Mouse (Mus musculus): ENCODE results near the gene Lama5.

Lama5 gene

DNA sequence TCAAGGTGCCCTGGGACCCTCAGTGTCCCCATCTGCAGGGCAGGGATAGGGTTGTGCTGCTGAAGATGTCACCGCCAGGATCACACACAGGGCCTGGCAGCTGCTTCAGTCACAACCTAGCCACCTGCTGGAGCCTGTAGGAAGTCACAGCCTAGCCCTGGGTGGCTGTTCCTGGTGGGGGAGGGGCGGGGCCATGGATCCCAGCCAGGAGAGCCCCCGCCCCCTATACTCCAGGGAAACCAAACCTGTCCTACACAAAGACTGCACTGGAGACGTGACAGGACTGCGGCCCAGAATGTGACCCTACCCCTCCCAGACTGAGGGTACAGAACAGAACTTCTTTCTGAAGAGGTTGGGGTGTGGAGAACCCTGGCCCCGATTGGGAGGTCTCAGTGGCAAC lies 3.4 kb downstream of the Lama5 start:
- peak; percentile 82 for DNase-seq

GRCm38 (mm10) chr2:180221051-180221450 lies 4.6 kb downstream of the Lama5 start:
- DNase-seq: peak; percentile 46

GRCm38 (mm10) chr2:180220165-180220564 lies 5.5 kb downstream of the Lama5 start:
- peak; percentile 72 for DNase-seq

DNA sequence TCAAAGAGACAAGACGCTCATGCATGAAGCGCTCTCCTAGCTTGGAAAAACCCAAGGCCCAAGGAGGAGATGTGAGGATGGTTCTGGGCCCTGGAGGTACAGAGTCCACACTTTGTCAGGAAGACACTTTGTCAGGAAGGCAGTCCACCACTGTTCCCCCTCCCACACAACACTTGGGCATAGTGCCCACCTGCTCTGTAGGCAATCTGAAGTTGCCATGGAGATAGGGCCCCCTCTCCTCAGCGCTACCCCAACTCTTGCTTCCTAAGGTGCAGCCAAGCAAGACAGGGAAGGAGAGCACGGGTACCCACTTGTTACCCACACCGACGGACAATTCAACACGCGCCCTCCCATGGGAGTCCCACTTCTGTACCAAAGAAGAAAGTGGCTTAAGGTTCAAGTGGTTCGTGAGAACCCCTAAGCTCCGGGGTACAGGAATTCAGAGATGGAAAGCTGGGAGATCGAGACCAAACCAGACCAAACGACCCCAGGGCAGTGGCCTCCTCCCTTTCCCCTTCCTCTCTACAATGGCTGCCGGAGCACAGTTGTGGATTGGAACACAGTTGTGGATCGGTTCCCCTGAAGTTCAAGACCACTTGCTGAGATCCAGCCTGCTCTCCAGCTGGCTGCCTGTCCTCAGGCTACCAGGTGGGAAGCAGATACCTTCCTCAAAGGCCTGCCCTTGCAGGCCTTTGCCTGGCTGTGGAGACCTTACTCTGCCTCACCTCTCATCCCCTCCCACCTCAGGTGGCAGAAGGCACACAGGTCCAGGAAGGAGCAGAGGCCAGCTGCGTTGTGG lies 6.3 kb downstream of the Lama5 start:
- DNase-seq: peak; percentile 50

DNA sequence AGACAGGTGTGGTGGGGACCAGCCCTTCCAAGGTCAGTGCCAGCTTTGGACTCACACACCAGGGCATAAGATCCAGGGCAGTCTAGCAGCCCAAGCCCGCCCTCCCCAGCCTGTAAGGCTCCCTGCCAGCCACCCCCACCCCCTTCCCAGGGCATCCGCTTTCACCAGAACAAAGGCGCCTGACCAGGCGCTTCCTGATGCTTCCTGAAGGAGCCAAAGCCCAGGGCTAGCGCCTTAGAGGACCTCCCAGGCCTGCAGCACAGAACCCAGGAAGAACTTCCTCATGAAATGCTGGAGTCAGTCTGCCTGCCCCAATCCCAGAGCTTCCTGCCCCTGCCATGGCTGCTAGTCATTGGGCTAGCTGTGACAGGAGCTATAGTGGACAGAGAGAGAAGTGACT lies 7.0 kb downstream of the Lama5 start:
- DNase-seq: peak; percentile 83

DNA sequence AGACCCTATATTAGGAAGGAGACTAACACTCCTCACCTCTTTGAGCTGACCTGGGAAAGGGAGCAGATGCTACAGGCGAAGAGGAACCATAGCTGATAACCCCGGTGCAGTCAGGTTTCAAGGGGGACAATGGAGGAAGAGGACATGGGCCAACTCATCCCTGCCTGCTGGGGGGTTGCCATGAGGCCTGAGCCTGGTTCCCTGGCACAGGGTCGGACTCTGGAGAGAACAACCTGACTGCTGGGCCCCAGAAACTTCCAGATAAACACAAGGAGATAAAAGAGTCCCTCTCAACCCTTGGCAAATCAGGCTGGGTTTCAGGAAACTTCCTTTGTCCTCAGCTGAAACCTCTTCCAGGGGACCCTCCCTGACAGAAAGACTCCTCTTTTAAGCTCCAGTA lies 7.4 kb downstream of the Lama5 start:
- DNase-seq: peak; percentile 13

GRCm38 (mm10) chr2:180217587-180217986 lies 8.1 kb downstream of the Lama5 start:
- peak; percentile 90 for DNase-seq

GRCm38 (mm10) chr2:180216921-180217320 lies 8.7 kb downstream of the Lama5 start:
- peak; percentile 33 for DNase-seq

DNA sequence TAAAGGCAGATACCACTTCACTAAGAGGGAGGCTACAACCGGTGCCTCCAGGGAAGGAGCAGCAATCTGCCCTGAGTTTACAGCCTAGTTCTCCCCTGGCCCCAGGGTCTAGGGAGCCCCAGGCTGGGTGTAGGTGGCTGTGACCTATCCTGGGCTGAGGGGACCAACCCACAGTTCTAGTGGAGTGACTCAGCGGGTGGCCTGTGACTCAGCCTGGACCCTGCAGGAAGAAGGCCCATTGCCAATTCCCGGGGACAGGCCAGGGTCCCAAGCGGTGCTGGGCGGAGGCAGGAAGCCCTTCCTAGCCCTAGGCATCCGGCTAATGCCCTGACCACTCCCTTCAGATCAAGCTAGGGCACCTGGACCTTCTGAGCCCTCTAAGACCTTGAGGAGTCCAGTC lies 9.7 kb downstream of the Lama5 start:
- DNase-seq: peak; percentile 80

DNA sequence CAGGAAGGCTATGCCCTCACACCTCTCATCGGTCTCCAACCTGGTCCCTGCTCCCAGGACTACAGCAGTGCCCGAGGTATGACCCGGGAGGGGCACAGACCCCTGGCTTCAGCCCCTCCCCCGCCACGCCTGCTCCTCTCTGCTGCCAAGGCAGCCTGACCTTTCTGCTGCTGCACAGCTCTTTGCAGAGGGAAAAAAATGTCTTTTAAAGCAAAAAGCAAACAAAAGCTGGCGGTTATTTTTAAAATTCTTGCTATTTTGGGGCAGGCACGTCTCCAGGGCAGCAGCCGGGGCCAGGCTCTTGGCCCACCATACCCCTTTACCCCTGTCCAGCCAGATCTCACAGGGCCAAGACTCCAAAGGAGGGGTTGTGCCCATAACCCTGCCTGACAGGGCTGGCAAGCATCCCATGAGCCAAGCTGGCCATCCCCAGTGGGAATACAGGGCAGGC lies 10.6 kb downstream of the Lama5 start:
- peak; percentile 74 for DNase-seq

DNA sequence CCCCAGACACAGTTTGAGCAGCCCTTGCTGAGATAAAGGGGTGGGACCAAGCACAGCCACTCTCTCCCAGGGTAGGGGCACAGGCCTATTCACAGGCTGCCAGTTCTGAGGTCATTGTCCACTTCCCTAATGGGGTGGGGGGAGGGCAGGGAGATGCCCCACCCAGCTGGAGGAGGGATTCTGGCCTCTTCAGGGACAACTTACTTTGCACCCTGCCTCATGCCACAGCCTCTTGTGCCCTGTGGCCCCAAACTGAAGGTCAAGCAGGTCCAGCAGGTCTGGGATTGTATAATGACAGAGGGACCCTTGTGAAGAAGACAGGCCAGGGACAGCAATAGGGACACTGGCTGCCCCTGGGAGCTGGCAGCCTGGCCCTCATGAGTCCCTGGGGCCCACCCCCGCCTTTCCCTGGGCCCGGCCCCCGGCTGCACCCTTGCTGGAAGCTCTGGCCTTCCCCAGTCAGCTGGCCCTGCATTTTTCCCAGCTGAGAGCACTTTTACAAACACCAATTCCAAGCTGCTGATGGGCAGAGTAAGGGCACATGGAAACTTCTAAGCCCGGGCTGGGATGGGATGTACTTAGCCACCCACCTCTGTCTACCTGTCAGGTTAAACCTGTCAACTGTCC lies 11.2 kb downstream of the Lama5 start:
- peak; percentile 64 for DNase-seq

DNA sequence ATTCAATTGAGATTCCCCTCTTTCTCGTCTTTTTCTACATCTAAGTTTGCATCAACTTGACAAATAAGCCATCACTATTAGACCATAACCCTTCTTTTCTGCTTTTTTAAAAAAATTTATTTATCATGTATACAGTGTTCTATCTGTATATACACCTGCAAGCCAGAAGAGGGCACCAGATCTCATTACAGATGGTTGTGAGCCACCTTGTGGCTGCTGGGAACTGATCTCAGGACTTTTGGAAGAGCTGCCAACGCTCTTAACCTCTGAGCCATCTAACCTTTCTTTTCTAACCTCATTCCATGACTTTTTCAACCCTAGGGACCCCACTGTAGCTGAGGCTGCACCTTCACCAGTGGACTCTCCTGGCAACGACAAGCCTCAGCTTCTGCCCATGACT lies 13.4 kb downstream of the Lama5 start:
- DNase-seq: no peak

DNA sequence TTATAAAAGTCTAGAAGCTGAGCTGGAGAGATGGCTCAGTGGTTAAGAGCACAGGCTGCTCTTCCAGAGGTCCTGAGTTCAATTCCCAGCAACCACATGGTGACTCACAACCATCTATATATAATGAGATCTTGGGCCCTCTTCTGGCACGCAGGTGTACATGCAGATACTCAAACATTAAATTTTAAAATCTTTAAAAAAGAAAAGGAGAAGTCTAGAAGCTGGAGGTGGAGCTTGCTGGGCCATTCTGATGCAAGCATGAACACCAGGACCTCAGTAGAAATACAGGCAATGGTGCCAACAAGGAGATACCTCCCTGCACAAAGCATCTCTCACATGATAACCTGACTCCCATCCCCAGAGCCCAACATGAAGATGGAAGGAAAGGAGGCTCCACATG lies 16.7 kb downstream of the Lama5 start:
- no peak for DNase-seq

DNA sequence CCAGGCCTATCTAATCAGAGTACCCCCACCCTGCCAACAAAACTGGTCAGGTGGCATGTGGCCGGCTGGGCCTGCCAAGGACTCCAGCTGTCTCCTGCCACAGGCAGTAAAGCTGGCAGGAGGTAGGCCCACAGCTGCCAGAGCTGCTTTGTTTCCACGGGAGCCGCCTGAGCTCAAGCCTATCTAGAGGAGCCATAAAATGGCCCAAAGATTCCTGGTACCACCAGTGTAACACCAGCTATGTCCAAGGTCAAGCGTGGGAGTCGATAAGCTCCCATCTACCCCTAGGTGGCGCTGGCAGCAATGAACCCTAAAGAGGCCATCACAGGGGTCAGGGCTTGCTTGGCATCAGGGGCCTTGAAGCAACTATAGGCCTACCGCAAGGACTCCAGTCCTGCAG lies 17.8 kb downstream of the Lama5 start:
- DNase-seq: peak; percentile 78

DNA sequence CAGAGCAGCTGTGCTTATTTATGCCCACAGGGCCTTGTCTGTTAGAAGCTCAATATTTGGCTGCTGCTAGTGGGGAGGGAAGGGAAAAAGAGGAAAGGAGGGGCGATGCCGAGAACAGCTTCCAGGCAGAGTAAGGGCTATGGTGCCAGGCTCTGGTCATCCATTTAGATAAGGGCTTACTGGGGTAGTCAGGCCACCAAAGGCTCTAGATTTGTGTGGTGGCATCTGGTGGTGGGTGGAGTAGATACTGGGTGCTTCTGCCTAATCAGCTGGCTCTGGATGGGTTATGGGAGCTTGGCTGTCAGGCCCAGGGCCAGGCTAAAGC lies 19.7 kb downstream of the Lama5 start:
- no peak for DNase-seq

DNA sequence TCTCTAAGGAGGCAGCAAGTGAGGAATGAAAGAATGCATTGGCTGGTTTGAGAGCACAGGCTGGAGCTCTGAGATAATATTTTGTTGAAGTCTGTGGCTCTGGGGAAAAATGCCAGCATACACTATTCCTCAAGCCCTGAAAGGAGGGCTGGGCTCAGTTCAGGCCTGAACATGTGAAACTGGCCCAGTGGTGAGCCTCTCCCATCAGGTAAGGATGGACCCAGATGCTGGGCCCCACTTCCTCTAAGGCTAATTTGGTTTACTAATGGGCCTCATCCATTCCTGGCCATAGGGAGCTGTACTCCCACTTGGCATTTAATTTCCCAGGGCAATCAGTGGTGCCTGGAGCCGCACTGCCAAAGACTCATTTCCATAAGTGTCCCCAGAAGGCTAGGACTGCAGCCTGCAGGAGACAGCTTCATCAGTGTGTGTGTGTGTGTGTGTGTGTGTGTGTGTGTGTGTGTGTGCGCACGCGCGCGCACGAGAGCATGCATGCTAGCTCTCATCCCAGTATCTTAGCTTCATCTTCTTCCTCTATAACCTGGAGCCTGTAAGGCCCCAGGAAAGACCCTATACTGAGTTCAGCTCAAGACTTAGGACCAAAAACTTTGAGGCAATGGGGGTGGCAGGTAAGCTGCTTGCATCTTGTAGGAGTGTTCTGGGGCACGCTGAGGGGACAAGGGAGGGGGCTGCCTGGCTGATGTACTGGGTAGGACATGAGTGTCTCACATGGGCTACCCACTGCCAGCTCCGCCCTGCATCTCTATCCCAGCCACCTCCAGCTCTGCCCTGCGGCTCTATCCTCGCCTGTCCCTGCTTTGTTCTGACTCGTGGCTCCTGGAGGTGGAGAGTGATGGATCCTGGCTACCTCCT lies 20.3 kb downstream of the Lama5 start:
- no peak for DNase-seq

DNA sequence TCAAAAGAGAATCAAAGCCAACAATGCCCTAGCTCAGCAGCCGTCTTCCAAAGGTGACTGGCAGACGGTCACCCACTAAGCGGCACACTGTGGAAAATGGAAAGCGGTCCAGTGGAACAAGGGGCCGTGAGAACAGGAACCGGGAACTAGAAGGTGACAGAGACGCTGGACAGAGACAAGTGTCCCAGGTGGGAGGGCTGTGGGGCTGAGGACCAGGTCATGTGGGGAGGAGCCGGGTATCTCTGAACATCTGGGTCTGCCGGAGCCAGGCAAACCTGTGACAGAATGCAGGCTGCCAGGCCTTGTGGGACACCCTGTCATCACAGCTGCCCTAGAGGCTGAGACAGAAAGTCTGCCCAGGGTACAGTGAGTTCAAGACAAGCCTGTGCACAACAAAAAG lies 21.2 kb downstream of the Lama5 start:
- DNase-seq: no peak

DNA sequence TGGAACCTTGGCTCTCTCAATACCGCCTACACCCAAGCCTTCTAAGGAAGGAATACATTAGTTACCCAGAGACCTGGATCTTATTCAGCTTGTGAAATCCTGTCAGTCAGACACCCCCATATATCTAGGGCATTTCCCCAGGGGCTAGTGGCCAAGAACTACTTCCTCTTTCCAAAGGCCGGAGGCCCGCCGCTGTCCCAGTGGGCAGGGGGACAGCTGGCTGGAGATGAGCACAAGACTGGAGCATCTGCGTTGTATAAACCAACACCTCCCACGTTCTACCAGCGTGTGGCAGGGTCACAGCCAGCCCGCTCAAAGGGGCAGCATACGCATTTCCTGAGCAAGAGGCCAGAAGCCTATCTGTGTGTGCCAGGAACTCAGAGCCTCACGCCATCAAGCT lies 22.9 kb downstream of the Lama5 start:
- DNase-seq: peak; percentile 14

DNA sequence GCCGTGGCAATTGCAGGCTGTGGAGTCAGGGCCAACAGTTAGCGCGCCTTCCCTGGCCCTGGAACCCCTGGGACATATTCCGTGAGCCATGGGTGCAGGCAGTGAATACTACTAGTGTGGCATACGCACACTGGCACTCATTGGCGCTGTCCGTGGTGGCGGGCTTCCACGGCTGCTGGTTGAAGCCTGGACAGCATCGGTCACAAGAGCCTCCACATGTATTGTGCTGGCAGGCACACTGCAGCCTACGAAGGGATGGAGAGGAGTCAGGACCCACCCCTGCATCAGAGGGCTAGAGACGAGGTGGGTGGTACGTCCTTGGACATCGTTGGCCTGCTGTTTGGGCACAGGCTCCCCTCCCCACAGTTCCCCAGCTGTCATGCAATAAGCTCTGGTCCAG lies 23.4 kb downstream of the Lama5 start:
- peak; percentile 18 for DNase-seq

- DNase-seq: no peak
These were observed 24.4 kb downstream of the Lama5 start for GRCm38 (mm10) chr2:180201303-180201702.

DNA sequence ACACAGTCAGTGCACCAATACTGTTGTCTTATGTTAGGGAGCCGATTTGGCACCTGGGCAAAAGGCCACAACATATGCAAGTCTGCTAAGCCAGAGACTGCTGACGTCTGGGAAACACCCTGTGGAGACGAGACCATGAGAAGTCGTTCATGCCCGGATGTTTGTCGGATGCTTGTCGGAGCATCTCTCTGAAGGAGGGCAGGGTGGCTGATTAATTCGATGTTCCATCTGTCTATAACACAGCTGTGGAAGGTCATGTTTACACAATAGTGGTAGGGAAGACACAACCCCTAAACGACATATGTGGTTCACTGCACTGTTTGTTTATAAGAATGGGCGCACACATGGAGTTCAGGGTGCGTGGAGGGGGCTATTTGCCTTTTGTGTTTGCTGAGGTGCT lies 25.0 kb downstream of the Lama5 start:
- no peak for DNase-seq

- DNase-seq: no peak
These were observed 26.9 kb downstream of the Lama5 start for GRCm38 (mm10) chr2:180198782-180199181.

- no peak for DNase-seq
These were observed 28.2 kb downstream of the Lama5 start for GRCm38 (mm10) chr2:180197323-180198037.

All from kidney, postnatal 10 days (tissue).